Mouse (Mus musculus): ENCODE data around the gene Ddr2. TPM values are rescaled to one million over a fixed set of nuclear protein-coding genes. Genes with fewer than 3 reads are reported as not detected.
A peak's percentile ranks its signal among the peaks of the same experiment; 100 is the strongest.

The Ddr2 gene
- total RNA-seq, 2 experiments from 2014 or later, result 18.3 to 30.9 TPM

DNA sequence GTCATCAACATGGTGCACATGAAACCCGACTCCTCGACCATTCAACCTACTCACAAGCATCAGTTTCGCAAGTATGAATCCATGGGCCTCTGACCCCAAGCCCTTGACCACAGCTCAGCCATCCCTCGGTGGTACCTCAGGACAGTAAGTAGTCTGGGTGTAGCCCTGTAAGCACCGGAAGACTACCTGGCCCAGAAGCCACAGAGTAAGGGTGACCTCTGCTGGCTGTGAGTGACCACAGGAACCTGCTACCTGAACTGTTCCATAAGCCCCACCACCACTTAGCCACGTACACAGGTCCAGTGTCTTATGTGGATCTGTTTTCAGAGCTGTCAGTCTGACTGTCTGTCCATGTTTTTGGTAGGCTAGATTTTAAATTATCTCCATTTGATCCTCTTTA, 162.9 kb downstream of the Ddr2 start:
- no peak for DNase-seq

DNA sequence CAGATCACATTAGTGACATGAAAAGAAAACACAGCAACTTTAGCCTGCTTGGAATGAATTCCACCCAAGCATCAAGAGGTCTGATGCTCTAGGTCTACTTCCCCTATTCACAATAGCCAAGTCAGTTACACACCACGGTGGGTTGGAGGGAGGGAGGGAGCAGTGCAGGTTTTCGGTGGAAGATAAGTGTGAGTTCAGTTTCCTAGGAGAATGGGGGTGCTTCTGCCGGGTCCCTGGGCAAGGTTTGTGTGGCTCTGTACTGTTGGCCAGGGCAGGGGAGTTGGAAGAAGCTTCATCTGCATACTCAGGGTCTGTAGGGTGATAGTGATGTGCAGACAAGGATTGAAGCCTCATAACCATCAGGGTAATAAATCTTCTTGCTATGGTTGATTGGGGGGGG, 164.6 kb downstream of the Ddr2 start:
- DNase-seq, result no peak

DNA sequence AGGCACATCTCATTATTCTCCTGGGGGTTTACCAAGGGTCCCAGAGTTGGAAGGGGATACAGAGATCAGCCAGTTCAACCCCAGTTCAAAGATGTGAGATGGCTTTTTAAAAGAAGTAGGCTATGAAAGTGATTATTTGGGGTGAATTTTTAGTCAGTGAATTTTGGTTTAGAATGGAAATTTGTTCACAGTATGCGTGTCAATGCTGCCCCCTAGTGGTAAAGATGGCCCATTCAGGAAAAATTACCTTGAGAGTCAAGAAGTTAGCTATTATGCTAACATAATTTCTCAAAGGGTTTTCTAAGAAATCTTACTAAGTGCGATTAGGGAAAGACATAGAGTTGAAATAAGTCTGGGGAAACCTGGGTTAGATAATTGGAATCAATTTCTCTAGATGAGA, 171.2 kb downstream of the Ddr2 start:
- no peak for DNase-seq

DNA sequence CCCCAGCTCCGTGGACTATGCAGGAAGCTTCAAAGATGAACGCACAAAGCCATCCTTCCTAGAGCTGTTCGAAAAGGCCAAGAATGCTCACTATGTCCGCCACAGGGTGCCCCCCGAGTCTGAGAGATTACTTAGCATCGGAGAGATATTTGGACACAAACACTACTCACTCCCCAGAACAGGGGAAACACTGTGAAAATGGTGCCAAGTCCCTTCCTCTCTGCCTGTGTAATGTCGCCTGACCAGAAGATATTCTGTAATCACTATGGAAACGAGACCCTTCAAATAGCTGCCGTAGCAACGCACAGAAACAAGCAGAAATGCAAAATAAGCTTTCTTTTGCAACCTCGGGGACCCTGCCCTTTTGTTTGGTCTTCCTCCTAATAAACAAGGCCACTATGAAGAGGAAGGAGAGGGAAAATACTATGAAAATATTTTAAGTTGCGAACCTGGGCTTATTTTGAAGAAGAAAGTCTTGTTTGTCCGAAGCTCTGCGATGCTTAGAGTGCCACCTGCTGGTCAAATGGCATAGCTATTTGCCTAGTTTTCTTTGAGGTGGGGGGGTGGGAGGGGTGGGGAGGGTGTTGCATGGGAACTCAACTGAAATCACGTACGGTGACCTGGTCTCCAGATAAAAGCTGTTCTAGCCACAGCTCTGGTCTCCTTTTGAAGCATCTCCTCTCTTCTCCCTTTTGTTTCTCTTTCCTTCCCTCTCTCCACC, 176.4 kb downstream of the Ddr2 start:
- no peak for DNase-seq

DNA sequence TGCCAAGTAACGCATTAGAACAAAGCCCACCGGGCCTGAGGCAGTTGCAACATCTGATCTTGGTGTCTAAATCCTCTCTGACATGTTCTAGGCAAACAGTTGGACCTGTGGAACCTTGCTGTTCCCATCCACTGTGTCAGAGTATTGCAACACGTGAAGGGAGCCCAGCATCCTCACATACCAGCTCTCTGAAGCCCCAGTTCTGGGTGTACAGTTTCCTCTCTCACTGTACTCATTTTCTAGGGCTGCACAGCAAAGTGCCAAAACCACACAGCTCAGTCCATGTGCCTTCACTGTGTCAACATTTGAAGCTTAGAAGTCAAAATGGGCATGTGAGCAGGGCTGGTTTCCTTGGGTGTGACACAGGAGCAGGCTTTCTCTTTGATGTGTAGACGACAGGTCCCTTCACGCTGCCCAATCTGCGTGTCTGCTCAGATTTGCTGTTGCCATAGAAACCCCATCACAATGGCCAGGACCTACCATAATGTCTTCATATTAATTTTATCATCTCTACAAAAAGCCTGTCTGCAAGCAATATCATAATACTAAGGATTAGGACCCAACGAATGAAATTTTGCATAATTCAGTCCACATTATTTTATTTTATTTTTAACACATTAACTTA, 178.3 kb downstream of the Ddr2 start:
- DNase-seq, result no peak

DNA sequence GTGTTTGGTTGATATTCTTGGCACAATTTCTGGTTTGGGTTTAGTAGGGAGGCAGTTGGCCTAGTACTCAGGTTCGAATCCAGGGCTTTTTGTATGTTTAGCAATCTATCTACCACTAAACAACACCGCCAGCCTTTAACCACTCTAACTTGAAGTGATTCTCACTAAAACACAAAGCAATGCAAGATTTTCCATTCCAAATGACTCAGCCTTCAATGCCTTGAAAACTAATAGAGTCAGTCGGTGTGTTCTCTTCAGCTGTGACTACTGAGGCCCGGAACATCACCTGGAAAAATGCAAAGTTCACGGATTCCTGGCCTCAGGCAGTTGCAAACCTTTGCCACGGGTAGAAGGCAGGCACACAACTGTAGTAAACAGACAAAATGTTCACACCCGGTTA, 178.9 kb downstream of the Ddr2 start:
- DNase-seq, result no peak

DNA sequence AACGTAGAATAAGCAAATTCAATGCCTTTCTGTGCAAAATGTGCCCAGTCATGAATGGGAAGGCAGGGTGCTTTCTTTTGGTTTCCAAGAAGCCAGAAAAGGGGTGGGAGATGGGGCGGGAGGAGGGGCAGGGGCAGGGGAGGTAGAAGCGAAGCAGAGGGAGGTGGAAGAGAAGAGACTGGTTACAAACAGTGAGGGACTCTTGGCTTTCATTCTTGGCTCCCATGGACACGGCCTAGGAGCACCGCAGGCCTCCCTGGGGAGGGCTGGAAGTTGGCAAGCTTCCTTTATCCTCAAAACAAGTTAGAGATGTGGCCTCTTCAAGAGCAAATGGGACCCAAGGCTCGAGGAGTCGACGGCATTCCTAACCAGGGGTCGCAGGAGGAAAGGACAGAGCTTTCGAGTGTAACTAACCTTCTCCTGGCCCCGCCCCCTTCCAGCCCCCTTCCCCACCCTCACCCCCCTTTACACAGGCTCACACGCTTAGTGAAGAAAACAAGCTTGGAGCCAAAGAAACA, 182.0 kb downstream of the Ddr2 start, which contains the start of gene Ccdc190:
Gene Ccdc190 (plus strand): TSS at position 195 of the 518 bp plus-strand sequence.
- DNase-seq, result peak; percentile 39

DNA sequence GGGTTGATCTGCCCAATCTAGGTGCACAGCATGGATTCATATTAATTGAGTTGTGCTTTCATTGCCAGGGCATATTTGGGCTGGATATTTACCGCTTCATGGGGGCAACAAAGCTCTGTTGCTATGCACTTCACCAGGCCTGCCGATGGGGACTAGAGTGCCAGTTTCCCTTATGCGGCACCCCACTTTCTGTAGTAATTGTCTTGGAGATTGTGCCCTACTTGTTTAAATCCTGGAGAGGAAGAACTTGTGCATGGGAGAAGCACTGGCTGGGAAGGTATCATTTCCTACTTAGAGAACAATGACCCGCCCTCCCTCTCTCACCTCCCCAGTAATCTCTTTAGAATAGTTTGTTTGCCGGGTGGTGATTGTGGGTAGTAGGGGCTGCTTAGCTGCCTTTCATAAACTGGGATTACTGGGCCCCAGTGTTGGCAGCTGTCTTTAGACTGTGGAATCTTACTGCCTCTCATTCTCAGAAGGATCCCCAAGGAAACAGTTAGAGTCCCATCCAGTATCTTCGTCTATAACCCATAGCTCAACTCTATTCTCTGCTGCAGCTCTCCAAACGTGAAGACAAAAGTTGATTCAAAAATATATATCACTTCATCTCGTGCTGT, 182.7 kb downstream of the Ddr2 start:
- no peak for DNase-seq

DNA sequence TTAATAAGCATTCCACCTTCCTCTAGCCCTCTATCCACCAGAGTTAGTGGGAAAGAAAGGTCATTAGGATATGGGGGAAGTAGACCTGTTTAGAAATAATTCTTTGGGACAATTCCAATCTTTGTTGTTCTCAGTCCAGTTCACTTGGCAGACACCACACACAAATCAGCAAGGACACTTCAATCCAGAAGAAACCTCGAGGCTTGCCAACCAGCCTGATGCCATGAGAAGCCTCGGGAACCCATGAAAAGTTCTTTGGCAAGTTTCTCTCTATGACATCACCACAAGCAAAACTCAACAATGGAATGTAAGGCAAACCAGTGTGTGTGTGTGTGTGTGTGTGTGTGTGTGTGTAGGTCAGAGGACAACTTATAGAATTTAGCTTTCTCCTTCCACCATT, 186.0 kb downstream of the Ddr2 start:
- no peak for DNase-seq

Other genes with a start within 250 kb of the Ddr2 start
- not detected for gene Ccdc190, start 182.1 kb downstream of the Ddr2 start, total RNA-seq (2021)
- gene Hsd17b7, start 141.5 kb downstream of the Ddr2 start, total RNA-seq (2021), result 1 to 10 TPM; 2.5 to 7.0 TPM
- gene Uap1, start 64.2 kb upstream of the Ddr2 start, total RNA-seq (2021), result 10 to 100 TPM; 42.7 to 49.5 TPM
- 10 to 100 TPM; 11.1 to 12.3 TPM for gene Uhmk1, start 104.6 kb upstream of the Ddr2 start, total RNA-seq (2021)
- gene Sh2d1b2, start 122.0 kb upstream of the Ddr2 start, total RNA-seq (2021), result not detected
- gene Sh2d1b1, start 166.6 kb upstream of the Ddr2 start, total RNA-seq (2021), result not detected
- 1 to 10 TPM in 1 of 2 experiments, under 1 TPM in 1; 0.43 to 1.0 TPM for gene Gm7694, start 195.6 kb upstream of the Ddr2 start, total RNA-seq (2021)
- not detected for gene Spata46, start 198.0 kb upstream of the Ddr2 start, total RNA-seq (2021)

Data from gastrocnemius, postnatal 25 days (tissue).